Mouse (Mus musculus) stomach, embryonic 14.5 days (tissue): Measurements from ENCODE around the gene Dusp10. TPM values are rescaled to one million over a fixed set of nuclear protein-coding genes. Genes with fewer than 3 reads are reported as not detected.

ENCODE experiments used
- ATAC-seq: fragments of 200-750 bp; cut with Nextera tagmentation; 2 replicates; pipeline ENCODE4 v1.8.0; 2017; ENCODE audit warnings: low read depth, moderate TSS enrichment; ENCODE audit not compliant: insufficient number of reproducible peaks, insufficient read depth, low FRiP score
- H3K27ac ChIP-seq: fragments of 300-500 bp; sonication (generic); 2 replicates; pipeline ENCODE4 v1.5.1; 2014; ENCODE audit warnings: mild to moderate bottlenecking, low read length, moderate library complexity, mixed read lengths
- H3K27me3 ChIP-seq: fragments of 300-500 bp; sonication (generic); 2 replicates; pipeline ENCODE4 v1.6.1; 2014; ENCODE audit warnings: low read length, control low read depth, mixed read lengths; ENCODE audit not compliant: control insufficient read depth, insufficient read depth
- H3K36me3 ChIP-seq: fragments of 300-500 bp; sonication (generic); 2 replicates; pipeline ENCODE4 v1.6.1; 2014; ENCODE audit warnings: mild to moderate bottlenecking, control low read depth, low read length, moderate library complexity, mixed read lengths; ENCODE audit not compliant: control insufficient read depth, insufficient read depth
- H3K4me1 ChIP-seq: fragments of 300-500 bp; sonication (generic); 2 replicates; pipeline ENCODE4 v1.6.1; 2014; ENCODE audit warnings: low read length, control low read depth, mixed read lengths; ENCODE audit not compliant: control insufficient read depth, insufficient read depth
- H3K4me2 ChIP-seq: fragments of 300-500 bp; sonication (generic); replicated peaks from 2 replicates; pipeline ENCODE4 v1.6.1; 2014; ENCODE audit warnings: low read depth, low read length, control low read depth
- H3K4me3 ChIP-seq: fragments of 300-500 bp; sonication (generic); 2 replicates; pipeline ENCODE4 v1.5.1; 2014; ENCODE audit warnings: low read depth, low read length, control low read depth
- H3K9ac ChIP-seq: fragments of 300-500 bp; sonication (generic); replicated peaks from 2 replicates; pipeline ENCODE4 v1.6.1; 2014; ENCODE audit warnings: low read depth, mild to moderate bottlenecking, control low read depth, low read length, moderate library complexity, mixed read lengths
- H3K9me3 ChIP-seq: fragments of 300-500 bp; sonication (generic); 2 replicates; pipeline ENCODE4 v1.6.1; 2016; ENCODE audit warnings: low read depth, low read length, control low read depth; ENCODE audit not compliant: control insufficient read depth
- WGBS: fragments of 180-500 bp; shearing (Covaris S2); extraction: QIAGEN DNeasy Blood & Tissue Kit; methylation state at CpG from one replicate; pipeline ENCODE4 v1.1.7; 2014; 5-methylcytosine and 5-hydroxymethylcytosine counted together
- polyA plus RNA-seq: library from polyadenylated mRNA; unstranded; fragments of >200 nt; fragmentation: Nextera tagmentation; extraction: Ambion mirVana; gene quantifications from 2 replicates; pipeline ENCODE4 v1.2.1, GENCODE M21; 2014

The Dusp10 gene
- polyA plus RNA-seq, 1 experiment from 2014 or later = 9.0 TPM

- Histone ChIP-seq H3K9ac (no peak overlapping the region), H3K4me2 (no peak overlapping the region), H3K27ac (no peak overlapping the region), H3K36me3 (no peaks in the 10 kb centered on the region), H3K4me3 (no peak overlapping the region), H3K9me3 (no peaks in the 10 kb centered on the region), H3K4me1 (peaks cover 11% of the 10 kb centered on the region; the same call in 1 of the 2 replicates), H3K27me3 (no peaks in the 10 kb centered on the region)
- no peak for ATAC-seq
- 72% methylated on average over 4 of the region's 4 CpGs for WGBS
These were observed 40.0 kb downstream of the Dusp10 start for GRCm38 (mm10) chr1:184053141-184053540.

GRCm38 (mm10) chr1:184053711-184054110, 40.6 kb downstream of the Dusp10 start:
- Histone ChIP-seq H3K27me3 (no peaks in the 10 kb centered on the region), H3K9me3 (no peaks in the 10 kb centered on the region), H3K36me3 (no peaks in the 10 kb centered on the region), H3K4me3 (no peak overlapping the region), H3K4me2 (no peak overlapping the region), H3K4me1 (peaks cover 11% of the 10 kb centered on the region; the same call in 1 of the 2 replicates), H3K9ac (no peak overlapping the region), H3K27ac (no peak overlapping the region)
- 74% methylated on average over 4 of the region's 4 CpGs for WGBS
- no peak for ATAC-seq

GRCm38 (mm10) chr1:184054176-184054575, 41.1 kb downstream of the Dusp10 start:
- no peak for ATAC-seq
- Histone ChIP-seq H3K9ac (no peak overlapping the region), H3K27me3 (no peaks in the 10 kb centered on the region), H3K4me2 (no peak overlapping the region), H3K27ac (no peak overlapping the region), H3K4me1 (peaks cover 11% of the 10 kb centered on the region; the same call in 1 of the 2 replicates), H3K9me3 (no peaks in the 10 kb centered on the region), H3K4me3 (no peak overlapping the region), H3K36me3 (no peaks in the 10 kb centered on the region)
- 86% methylated on average over 2 of the region's 2 CpGs for WGBS

- H3K4me2 ChIP-seq = no peak overlapping the region
- 60% methylated on average over 8 of the region's 8 CpGs for WGBS
- ATAC-seq = no peak
- H3K27ac ChIP-seq = no peak overlapping the region
- peaks cover 4% of the 10 kb centered on the region; the same call in 1 of the 2 replicates for H3K4me1 ChIP-seq
- no peaks in the 10 kb centered on the region for H3K9me3 ChIP-seq
- H3K9ac ChIP-seq = no peak overlapping the region
- H3K27me3 ChIP-seq = no peaks in the 10 kb centered on the region
- no peak overlapping the region for H3K4me3 ChIP-seq
- no peaks in the 10 kb centered on the region for H3K36me3 ChIP-seq
These were observed 45.1 kb downstream of the Dusp10 start for GRCm38 (mm10) chr1:184058206-184058605.

GRCm38 (mm10) chr1:184059814-184060213, 46.7 kb downstream of the Dusp10 start:
- H3K27ac ChIP-seq = peak overlapping the region; percentile 68

GRCm38 (mm10) chr1:184060381-184060780, 47.3 kb downstream of the Dusp10 start:
- peaks cover 2% of the 10 kb centered on the region; the same call in 1 of the 2 replicates for H3K4me1 ChIP-seq

More at GRCm38 (mm10) chr1:184059814-184060213, 46.7 kb downstream of the Dusp10 start:
- H3K4me2 ChIP-seq = no peak overlapping the region
- 85% methylated on average over 3 of the region's 3 CpGs for WGBS
- H3K27me3 ChIP-seq = no peaks in the 10 kb centered on the region
- H3K4me1 ChIP-seq = peaks cover 2% of the 10 kb centered on the region; the same call in 1 of the 2 replicates
- no peak for ATAC-seq
- no peak overlapping the region for H3K9ac ChIP-seq
- H3K4me3 ChIP-seq = no peak overlapping the region
- no peaks in the 10 kb centered on the region for H3K36me3 ChIP-seq
- H3K9me3 ChIP-seq = no peaks in the 10 kb centered on the region

GRCm38 (mm10) chr1:184060828-184061734, 48.0 kb downstream of the Dusp10 start:
- H3K36me3 ChIP-seq = no peaks in the 10 kb centered on the region
- H3K27ac ChIP-seq = peak overlapping the region; percentile 48; the same call in 1 of the 2 replicates
- H3K4me3 ChIP-seq = no peak overlapping the region
- peaks cover 2% of the 10 kb centered on the region; the same call in 1 of the 2 replicates for H3K4me1 ChIP-seq
- H3K9ac ChIP-seq = no peak overlapping the region
- no peaks in the 10 kb centered on the region for H3K9me3 ChIP-seq
- 35% methylated on average over 4 of the region's 4 CpGs for WGBS
- no peak overlapping the region for H3K4me2 ChIP-seq
- no peaks in the 10 kb centered on the region for H3K27me3 ChIP-seq
- ATAC-seq = peak; percentile 59

More at GRCm38 (mm10) chr1:184060381-184060780, 47.3 kb downstream of the Dusp10 start:
- Histone ChIP-seq H3K9me3 (no peaks in the 10 kb centered on the region), H3K27me3 (no peaks in the 10 kb centered on the region), H3K27ac (peak overlapping the region; percentile 68), H3K9ac (no peak overlapping the region), H3K36me3 (no peaks in the 10 kb centered on the region), H3K4me2 (no peak overlapping the region), H3K4me3 (no peak overlapping the region)
- ATAC-seq = peak; percentile 88
- WGBS = 21% methylated on average over 9 of the region's 9 CpGs

GRCm38 (mm10) chr1:184061901-184062300, 48.8 kb downstream of the Dusp10 start:
- no peak overlapping the region for H3K4me2 ChIP-seq
- peaks cover 2% of the 10 kb centered on the region; the same call in 1 of the 2 replicates for H3K4me1 ChIP-seq
- H3K36me3 ChIP-seq = no peaks in the 10 kb centered on the region
- no peak overlapping the region for H3K9ac ChIP-seq
- H3K27me3 ChIP-seq = no peaks in the 10 kb centered on the region
- no peaks in the 10 kb centered on the region for H3K9me3 ChIP-seq
- peak overlapping the region; percentile 48; the same call in 1 of the 2 replicates for H3K27ac ChIP-seq
- no peak for ATAC-seq
- no peak overlapping the region for H3K4me3 ChIP-seq
- WGBS = 73% methylated on average over 1 of the region's 1 CpGs
